In genomic region chr1:154252739-154253138, GRCm38 (mm10) we compare ENCODE assay signal across 24 mouse cellular contexts. TPM values are rescaled to one million over a fixed set of nuclear protein-coding genes. Genes with fewer than 3 reads are reported as not detected.
A peak's percentile ranks its signal among the peaks of the same experiment; 100 is the strongest.
DNase-seq lines count a peak whose midpoint lies in the region; ATAC-seq lines count a peak whose summit lies in the region.
"Had no signal": no experiment of that assay in that cellular context is flagged by ENCODE, and none has a peak within 500 bp of the region (broad histone marks: within the 10 kb centered on the region; RNA-seq: fewer than 3 reads in every experiment).

No protein-coding gene starts in this region.

- H3K4me3 ChIP-seq in forebrain, embryonic 14.5 days (ENCODE audit: low read depth, low read length) = no peak overlapping the region
- H3K4me3 ChIP-seq in hindbrain, embryonic 16.5 days (ENCODE audit: low read length) = no peak overlapping the region
- H3K4me3 ChIP-seq: forebrain, embryonic 12.5 days; heart, embryonic 10.5 days; hindbrain, embryonic 10.5 days had no signal

- no peaks in the 10 kb centered on the region for H3K27me3 ChIP-seq in forebrain, embryonic 14.5 days (replicated peaks; ENCODE audit: control insufficient read depth, insufficient read depth, low read length)
- no peaks in the 10 kb centered on the region for H3K27me3 ChIP-seq in hindbrain, embryonic 16.5 days (replicated peaks; ENCODE audit: control insufficient read depth, insufficient read depth, low read length)
- H3K27me3 ChIP-seq: forebrain, embryonic 12.5 days had no signal

- H3K4me2 ChIP-seq in forebrain, embryonic 14.5 days (ENCODE audit: low read length) = no peak overlapping the region
- no peak overlapping the region for H3K4me2 ChIP-seq in hindbrain, embryonic 16.5 days (ENCODE audit: low read length)
- H3K4me2 ChIP-seq: forebrain, embryonic 12.5 days; liver, embryonic 11.5 days had no signal

- H3K36me3 ChIP-seq in forebrain, embryonic 14.5 days (ENCODE audit: control insufficient read depth, insufficient read depth, low read length) = no peaks in the 10 kb centered on the region
- no peaks in the 10 kb centered on the region for H3K36me3 ChIP-seq in hindbrain, embryonic 16.5 days (ENCODE audit: control insufficient read depth, insufficient read depth, low read length)
- H3K36me3 ChIP-seq: forebrain, embryonic 12.5 days; heart, embryonic 10.5 days; hindbrain, embryonic 10.5 days had no signal

- no peak overlapping the region for H3K27ac ChIP-seq in forebrain, embryonic 14.5 days (ENCODE audit: low read depth, low read length)
- H3K27ac ChIP-seq in hindbrain, embryonic 16.5 days (ENCODE audit: low read depth, low read length) = no peak overlapping the region
- H3K27ac ChIP-seq: forebrain, embryonic 12.5 days; heart, embryonic 10.5 days; hindbrain, embryonic 10.5 days had no signal

- no peaks in the 10 kb centered on the region for H3K9me3 ChIP-seq in forebrain, embryonic 14.5 days (replicated peaks; ENCODE audit: control insufficient read depth, low read length)
- no peaks in the 10 kb centered on the region for H3K9me3 ChIP-seq in hindbrain, embryonic 16.5 days (ENCODE audit: control insufficient read depth, low read length)
- H3K9me3 ChIP-seq: forebrain, embryonic 12.5 days; heart, embryonic 10.5 days; hindbrain, embryonic 10.5 days had no signal

- intact Hi-C loops in left cerebral cortex, postnatal 14 days (cut with DNase I) = no loop called here

- no peak overlapping the region for H3K9ac ChIP-seq in forebrain, embryonic 14.5 days (ENCODE audit: low read length)
- no peak overlapping the region for H3K9ac ChIP-seq in hindbrain, embryonic 16.5 days (ENCODE audit: low read depth, low read length)
- H3K9ac ChIP-seq: forebrain, embryonic 12.5 days had no signal

- DNase-seq in right cerebral cortex, adult 18-20 months = peak; percentile 80
- DNase-seq in right cerebral cortex, postnatal 4 days = no peak
- peak; percentile 66 for DNase-seq in layer of hippocampus, adult 9-11 months
- peak; percentile 22 to 43 for DNase-seq in left cerebral cortex, postnatal 14 days (ENCODE audit: low spot score in 2 of 2)
- no peak for DNase-seq in spleen, postnatal 10 days (ENCODE audit: low spot score in 2 of 2)
- DNase-seq in forebrain, embryonic 14.5 days (ENCODE audit: low spot score) = no peak
- DNase-seq: cerebellum, adult 9-11 months; gastrocnemius, postnatal 25 days; kidney, adult 18-20 months; kidney, postnatal 10 days; lung, adult 18-20 months; lung, postnatal 14 days; spleen, adult 18-20 months had no signal

- ATAC-seq in forebrain, embryonic 14.5 days = no peak
- no peak for ATAC-seq in hindbrain, embryonic 16.5 days
- ATAC-seq: midbrain, embryonic 16.5 days had no signal

- WGBS in forebrain, embryonic 14.5 days = 70% methylated on average over 5 of the region's 5 CpGs
- 69% methylated on average over 5 of the region's 5 CpGs for WGBS in hindbrain, embryonic 16.5 days

- H3K4me1 ChIP-seq in forebrain, embryonic 14.5 days (ENCODE audit: control insufficient read depth, insufficient read depth, low read length) = no peaks in the 10 kb centered on the region
- H3K4me1 ChIP-seq in hindbrain, embryonic 16.5 days (ENCODE audit: control insufficient read depth, insufficient read depth, low read depth, low read length) = no peaks in the 10 kb centered on the region; the same call in 1 of the 2 replicates
- H3K4me1 ChIP-seq: forebrain, embryonic 12.5 days; heart, embryonic 10.5 days had no signal

RNA-seq across cellular contexts. Expression of gene Zfp648, which starts 51.8 kb away (rescaled TPM):
- total RNA-seq in left cerebral cortex, postnatal 14 days (2021) = under 1 TPM; 0.51 to 0.59 TPM
- polyA plus RNA-seq in forebrain, embryonic 14.5 days (2014; fragmentation: Nextera tagmentation; extraction: Ambion mirVana) = 0.30 and 0.41 TPM in 2 replicates
- 1.5 and 1.6 TPM in 2 replicates for polyA plus RNA-seq in hindbrain, embryonic 16.5 days (2015; fragmentation: Nextera tagmentation; extraction: Ambion mirVana)
- total RNA-seq: gastrocnemius, postnatal 25 days; megakaryocyte-erythroid progenitor cell, adult 5-6 weeks; neutrophil, adult 5-6 weeks had no signal
- polyA plus RNA-seq: forebrain, embryonic 12.5 days; heart, postnatal 0 days; hindbrain, embryonic 10.5 days; liver, embryonic 11.5 days; stomach, embryonic 14.5 days; urinary bladder, adult 2 months had no signal

Comparison
In these comparisons a context has a peak if more than half of its experiments do, and no peak if none do; other contexts are left out.
1. DNase-seq: peak in right cerebral cortex, adult 18-20 months (single experiment), layer of hippocampus, adult 9-11 months (single experiment) and left cerebral cortex, postnatal 14 days (2 of 2); none in right cerebral cortex, postnatal 4 days (single experiment), spleen, postnatal 10 days (0 of 2) and forebrain, embryonic 14.5 days (single experiment).